ENCODE assay signal across 14 mouse cellular contexts in genomic region chr10:78260322-78260721, GRCm38 (mm10). TPM values are rescaled to one million over a fixed set of nuclear protein-coding genes. Genes with fewer than 3 reads are reported as not detected.
DNase-seq lines count a peak whose midpoint lies in the region; ATAC-seq lines count a peak whose summit lies in the region.
"Had no signal": no experiment of that assay in that cellular context is flagged by ENCODE, and none has a peak within 500 bp of the region (broad histone marks: within the 10 kb centered on the region; RNA-seq: fewer than 3 reads in every experiment).

No protein-coding gene starts in this region.

- no peaks in the 10 kb centered on the region for H3K36me3 ChIP-seq in hindbrain, embryonic 13.5 days
- H3K36me3 ChIP-seq in hindbrain, embryonic 10.5 days: no peaks in the 10 kb centered on the region
- H3K36me3 ChIP-seq in midbrain, embryonic 11.5 days (ENCODE audit: control insufficient read depth, insufficient read depth, low read length): no peaks in the 10 kb centered on the region
- H3K36me3 ChIP-seq in midbrain, embryonic 14.5 days (ENCODE audit: control insufficient read depth, insufficient read depth, low read length): no peaks in the 10 kb centered on the region
- no peaks in the 10 kb centered on the region for H3K36me3 ChIP-seq in embryonic facial prominence, embryonic 14.5 days (ENCODE audit: control insufficient read depth, insufficient read depth, low read length)
- H3K36me3 ChIP-seq in stomach, embryonic 15.5 days: no peaks in the 10 kb centered on the region
- H3K36me3 ChIP-seq in forebrain, embryonic 16.5 days (ENCODE audit: control insufficient read depth, insufficient read depth): no peaks in the 10 kb centered on the region
- H3K36me3 ChIP-seq: limb, embryonic 12.5 days; neural tube, embryonic 12.5 days had no signal

- no peaks in the 10 kb centered on the region for H3K9me3 ChIP-seq in hindbrain, embryonic 13.5 days
- H3K9me3 ChIP-seq in hindbrain, embryonic 10.5 days: no peaks in the 10 kb centered on the region
- H3K9me3 ChIP-seq in midbrain, embryonic 11.5 days (ENCODE audit: control insufficient read depth, low read length): no peaks in the 10 kb centered on the region
- H3K9me3 ChIP-seq in midbrain, embryonic 14.5 days (ENCODE audit: control insufficient read depth, low read length): no peaks in the 10 kb centered on the region
- no peaks in the 10 kb centered on the region for H3K9me3 ChIP-seq in embryonic facial prominence, embryonic 14.5 days (ENCODE audit: control insufficient read depth, low read length)
- no peaks in the 10 kb centered on the region for H3K9me3 ChIP-seq in stomach, embryonic 15.5 days
- no peaks in the 10 kb centered on the region for H3K9me3 ChIP-seq in forebrain, embryonic 16.5 days (ENCODE audit: control insufficient read depth, low read length)
- H3K9me3 ChIP-seq: forebrain, embryonic 13.5 days; limb, embryonic 12.5 days; neural tube, embryonic 12.5 days had no signal

- no peak overlapping the region for H3K4me2 ChIP-seq in hindbrain, embryonic 13.5 days
- no peak overlapping the region for H3K4me2 ChIP-seq in midbrain, embryonic 11.5 days
- H3K4me2 ChIP-seq in midbrain, embryonic 14.5 days (ENCODE audit: low read length): no peak overlapping the region
- no peak overlapping the region for H3K4me2 ChIP-seq in embryonic facial prominence, embryonic 14.5 days (ENCODE audit: low read depth, low read length)
- H3K4me2 ChIP-seq in stomach, embryonic 15.5 days: no peak overlapping the region
- no peak overlapping the region for H3K4me2 ChIP-seq in forebrain, embryonic 16.5 days (ENCODE audit: low read length)
- H3K4me2 ChIP-seq: forebrain, embryonic 13.5 days; limb, embryonic 12.5 days; neural tube, embryonic 12.5 days had no signal

- 30% methylated on average over 5 of the region's 5 CpGs for WGBS in hindbrain, embryonic 13.5 days
- WGBS in hindbrain, embryonic 10.5 days: 33% methylated on average over 5 of the region's 5 CpGs
- 37% methylated on average over 5 of the region's 5 CpGs for WGBS in midbrain, embryonic 11.5 days
- 34% methylated on average over 5 of the region's 5 CpGs for WGBS in midbrain, embryonic 14.5 days
- WGBS in embryonic facial prominence, embryonic 14.5 days: 17% methylated on average over 5 of the region's 5 CpGs
- WGBS in stomach, embryonic 15.5 days: 15% methylated on average over 5 of the region's 5 CpGs
- 32% methylated on average over 5 of the region's 5 CpGs for WGBS in forebrain, embryonic 16.5 days

- ATAC-seq in hindbrain, embryonic 13.5 days (ENCODE audit: low FRiP score): no peak
- no peak for ATAC-seq in midbrain, embryonic 11.5 days (ENCODE audit: low FRiP score)
- ATAC-seq in midbrain, embryonic 14.5 days (ENCODE audit: low FRiP score, low TSS enrichment): no peak
- ATAC-seq in embryonic facial prominence, embryonic 14.5 days (ENCODE audit: low read depth): peak; percentile 67
- 0 out of 2 replicates have a peak, but pooled peaks have one; percentile 43 for ATAC-seq in stomach, embryonic 15.5 days (ENCODE audit: insufficient read depth, low FRiP score, low read depth)
- no peak for ATAC-seq in forebrain, embryonic 16.5 days
- no peak for ATAC-seq in CD4-positive, CD25-positive, alpha-beta regulatory T cell, adult 4 months
- ATAC-seq: activated CD4-positive, CD25-positive, alpha-beta regulatory T cell, adult 4 months; forebrain, embryonic 13.5 days had no signal

- H3K27me3 ChIP-seq in hindbrain, embryonic 13.5 days: no peaks in the 10 kb centered on the region
- no peaks in the 10 kb centered on the region for H3K27me3 ChIP-seq in hindbrain, embryonic 10.5 days (ENCODE audit: insufficient read depth, poor library complexity, severe bottlenecking)
- no peaks in the 10 kb centered on the region for H3K27me3 ChIP-seq in midbrain, embryonic 11.5 days (ENCODE audit: control insufficient read depth, insufficient read depth, low read length)
- no peaks in the 10 kb centered on the region for H3K27me3 ChIP-seq in midbrain, embryonic 14.5 days (ENCODE audit: control insufficient read depth, insufficient read depth, low read length)
- no peaks in the 10 kb centered on the region for H3K27me3 ChIP-seq in embryonic facial prominence, embryonic 14.5 days (replicated peaks; ENCODE audit: control insufficient read depth, insufficient read depth, low read length)
- no peaks in the 10 kb centered on the region for H3K27me3 ChIP-seq in stomach, embryonic 15.5 days (replicated peaks)
- no peaks in the 10 kb centered on the region for H3K27me3 ChIP-seq in forebrain, embryonic 16.5 days (replicated peaks; ENCODE audit: control insufficient read depth, insufficient read depth, low read length)
- H3K27me3 ChIP-seq: forebrain, embryonic 13.5 days; limb, embryonic 12.5 days; neural tube, embryonic 12.5 days had no signal

- no peak for DNase-seq in hindbrain, embryonic 10.5 days (ENCODE audit: low spot score)
- DNase-seq in midbrain, embryonic 11.5 days (ENCODE audit: low spot score, missing footprints): peak; percentile 56
- DNase-seq in midbrain, embryonic 14.5 days: no peak
- DNase-seq in embryonic facial prominence, embryonic 14.5 days (ENCODE audit: low spot score): peak; percentile 83
- DNase-seq: heart, postnatal 4 days had no signal

- 0 out of 2 replicates have a peak overlapping the region, but pooled peaks have one; percentile 20 for H3K9ac ChIP-seq in hindbrain, embryonic 13.5 days
- no peak overlapping the region; the same call in 1 of the 2 replicates for H3K9ac ChIP-seq in midbrain, embryonic 11.5 days (ENCODE audit: low read length)
- no peak overlapping the region for H3K9ac ChIP-seq in midbrain, embryonic 14.5 days (replicated peaks; ENCODE audit: low read length)
- H3K9ac ChIP-seq in embryonic facial prominence, embryonic 14.5 days (ENCODE audit: low read depth, low read length): no peak overlapping the region
- no peak overlapping the region for H3K9ac ChIP-seq in stomach, embryonic 15.5 days
- no peak overlapping the region for H3K9ac ChIP-seq in forebrain, embryonic 16.5 days (replicated peaks; ENCODE audit: low read depth, low read length)
- H3K9ac ChIP-seq: forebrain, embryonic 13.5 days; limb, embryonic 12.5 days; neural tube, embryonic 12.5 days had no signal

- H3K4me3 ChIP-seq in hindbrain, embryonic 13.5 days: no peak overlapping the region
- no peak overlapping the region for H3K4me3 ChIP-seq in hindbrain, embryonic 10.5 days
- no peak overlapping the region for H3K4me3 ChIP-seq in midbrain, embryonic 11.5 days (ENCODE audit: low read depth, low read length)
- H3K4me3 ChIP-seq in midbrain, embryonic 14.5 days (replicated peaks; ENCODE audit: low read depth, low read length): no peak overlapping the region
- H3K4me3 ChIP-seq in embryonic facial prominence, embryonic 14.5 days (ENCODE audit: low read depth, low read length): no peak overlapping the region
- H3K4me3 ChIP-seq in stomach, embryonic 15.5 days (replicated peaks): no peak overlapping the region
- H3K4me3 ChIP-seq in forebrain, embryonic 16.5 days (replicated peaks; ENCODE audit: low read length): no peak overlapping the region
- H3K4me3 ChIP-seq: forebrain, embryonic 13.5 days; layer of hippocampus, adult 2 months; limb, embryonic 12.5 days; neural tube, embryonic 12.5 days had no signal

- H3K4me1 ChIP-seq in hindbrain, embryonic 13.5 days (replicated peaks): no peaks in the 10 kb centered on the region
- H3K4me1 ChIP-seq in hindbrain, embryonic 10.5 days (replicated peaks): peaks cover 3% of the 10 kb centered on the region; the same call in 1 of the 2 replicates
- H3K4me1 ChIP-seq in midbrain, embryonic 11.5 days (ENCODE audit: control insufficient read depth, insufficient read depth, low read length): no peaks in the 10 kb centered on the region
- H3K4me1 ChIP-seq in midbrain, embryonic 14.5 days (ENCODE audit: control insufficient read depth, insufficient read depth, low read length): no peaks in the 10 kb centered on the region
- H3K4me1 ChIP-seq in embryonic facial prominence, embryonic 14.5 days (ENCODE audit: control insufficient read depth, insufficient read depth, low read length): peaks cover 8% of the 10 kb centered on the region
- peaks cover 7% of the 10 kb centered on the region; the same call in 1 of the 2 replicates for H3K4me1 ChIP-seq in stomach, embryonic 15.5 days
- 0 out of 2 replicates have a peak, but pooled peaks cover 4% of the 10 kb centered on the region for H3K4me1 ChIP-seq in forebrain, embryonic 16.5 days (replicated peaks; ENCODE audit: control insufficient read depth, insufficient read depth, low read length)
- H3K4me1 ChIP-seq: forebrain, embryonic 13.5 days; limb, embryonic 12.5 days; neural tube, embryonic 12.5 days had no signal

- no peak overlapping the region for H3K27ac ChIP-seq in hindbrain, embryonic 13.5 days
- H3K27ac ChIP-seq in hindbrain, embryonic 10.5 days: no peak overlapping the region
- H3K27ac ChIP-seq in midbrain, embryonic 11.5 days (ENCODE audit: low read depth, low read length): no peak overlapping the region
- no peak overlapping the region for H3K27ac ChIP-seq in midbrain, embryonic 14.5 days (replicated peaks; ENCODE audit: low read depth, low read length)
- no peak overlapping the region for H3K27ac ChIP-seq in embryonic facial prominence, embryonic 14.5 days (replicated peaks; ENCODE audit: low read depth, low read length)
- H3K27ac ChIP-seq in stomach, embryonic 15.5 days: no peak overlapping the region
- no peak overlapping the region for H3K27ac ChIP-seq in forebrain, embryonic 16.5 days (ENCODE audit: low read length)
- H3K27ac ChIP-seq: forebrain, embryonic 13.5 days; layer of hippocampus, adult 2 months; limb, embryonic 12.5 days; neural tube, embryonic 12.5 days had no signal

RNA-seq across cellular contexts. Expression of gene Trappc10, which starts 15.9 kb away (rescaled TPM):
- 23.1 and 24.7 TPM in 2 replicates for polyA plus RNA-seq in hindbrain, embryonic 13.5 days (2015; fragmentation: Nextera tagmentation; extraction: Ambion mirVana)
- polyA plus RNA-seq in hindbrain, embryonic 10.5 days (2016; fragmentation: Nextera tagmentation; extraction: Ambion mirVana): 10.4 and 11.5 TPM in 2 replicates
- 16.7 and 17.5 TPM in 2 replicates for polyA plus RNA-seq in midbrain, embryonic 11.5 days (2014; fragmentation: Nextera tagmentation; extraction: Ambion mirVana)
- 33.4 and 37.2 TPM in 2 replicates for polyA plus RNA-seq in midbrain, embryonic 14.5 days (2014; fragmentation: Nextera tagmentation; extraction: Ambion mirVana)
- 16.4 and 17.4 TPM in 2 replicates for polyA plus RNA-seq in embryonic facial prominence, embryonic 14.5 days (2014; fragmentation: Nextera tagmentation; extraction: Ambion mirVana)
- 15.6 and 18.2 TPM in 2 replicates for polyA plus RNA-seq in stomach, embryonic 15.5 days (2015; fragmentation: Nextera tagmentation; extraction: Ambion mirVana)
- 21.6 and 22.8 TPM in 2 replicates for polyA plus RNA-seq in forebrain, embryonic 16.5 days (2015; fragmentation: Nextera tagmentation; extraction: Ambion mirVana)
- polyA plus RNA-seq in CD4-positive, CD25-positive, alpha-beta regulatory T cell, adult 4 months (2017; shearing (Covaris generic)): 1 to 10 TPM; 4.9 to 9.0 TPM

Comparison
In these comparisons a context has a peak if more than half of its experiments do, and no peak if none do; other contexts are left out.
1. DNase-seq: peak in midbrain, embryonic 11.5 days (single experiment) and embryonic facial prominence, embryonic 14.5 days (single experiment); none in hindbrain, embryonic 10.5 days (single experiment) and midbrain, embryonic 14.5 days (single experiment).
2. ATAC-seq: peak in embryonic facial prominence, embryonic 14.5 days (single experiment) and stomach, embryonic 15.5 days (single experiment); none in hindbrain, embryonic 13.5 days (single experiment), midbrain, embryonic 11.5 days (single experiment), midbrain, embryonic 14.5 days (single experiment), forebrain, embryonic 16.5 days (single experiment) and CD4-positive, CD25-positive, alpha-beta regulatory T cell, adult 4 months (single experiment).